Mouse (Mus musculus): ENCODE data around the gene Gm10720. TPM values are rescaled to one million over a fixed set of nuclear protein-coding genes. Genes with fewer than 3 reads are reported as not detected.
"Not testable (repeated sequence)": the region's sequence is repeated elsewhere in the genome, so short reads cannot be mapped to it uniquely, and the experiment has no call there.

Gene Gm10720
- polyA plus RNA-seq, 1 experiment from 2014 or later, result not detected

DNA sequence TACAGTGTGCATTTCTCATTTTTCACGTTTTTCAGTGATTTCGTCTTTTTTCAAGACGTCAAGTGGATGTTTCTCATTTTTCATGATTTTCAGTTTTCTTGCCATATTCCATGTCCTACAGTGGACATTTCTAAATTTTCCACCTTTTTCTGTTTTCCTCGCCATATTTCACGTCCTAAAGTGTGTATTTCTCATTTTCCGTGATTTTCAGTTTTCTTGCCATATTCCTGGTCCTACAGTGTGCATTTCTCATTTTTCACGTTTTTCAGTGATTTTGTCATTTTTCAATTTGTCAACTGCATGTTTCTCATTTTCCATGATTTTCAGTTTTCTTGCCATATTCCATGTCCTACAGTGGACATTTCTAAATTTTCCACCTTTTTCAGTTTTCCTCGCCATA lies 18.8 kb downstream of the Gm10720 start, which contains the start of gene Gm17535:
TSS of gene Gm17535 (plus strand) at position 301 of the 400 bp plus-strand sequence.
- not testable (repeated sequence) for H3K4me1 ChIP-seq (ENCODE audit: control insufficient read depth, insufficient read depth, low read length); H3K27ac ChIP-seq (ENCODE audit: low read depth, low read length); H3K9me3 ChIP-seq (replicated peaks; ENCODE audit: control insufficient read depth, low read length); H3K36me3 ChIP-seq (ENCODE audit: control insufficient read depth, insufficient read depth, low read length); H3K4me3 ChIP-seq (ENCODE audit: low read depth, low read length); H3K27me3 ChIP-seq (replicated peaks; ENCODE audit: control insufficient read depth, insufficient read depth, low read length); H3K9ac ChIP-seq (ENCODE audit: low read length); H3K4me2 ChIP-seq (ENCODE audit: low read length); DNase-seq (ENCODE audit: low spot score); ATAC-seq
- WGBS, result no CpG with 5 or more reads among the region's 8 CpGs

DNA sequence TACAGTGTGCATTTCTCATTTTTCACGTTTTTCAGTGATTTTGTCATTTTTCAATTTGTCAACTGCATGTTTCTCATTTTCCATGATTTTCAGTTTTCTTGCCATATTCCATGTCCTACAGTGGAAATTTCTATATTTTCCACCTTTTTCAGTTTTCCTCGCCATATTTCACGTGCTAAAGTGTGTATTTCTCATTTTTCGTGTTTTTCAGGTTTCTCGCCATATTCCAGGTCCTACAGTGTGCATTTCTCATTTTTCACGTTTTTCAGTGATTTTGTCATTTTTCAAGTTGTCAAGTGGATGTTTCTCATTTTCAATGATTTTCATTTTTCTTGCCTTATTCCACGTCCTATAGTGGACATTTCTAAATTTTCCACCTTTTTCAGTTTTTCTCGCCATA lies 21.1 kb downstream of the Gm10720 start, which contains the start of gene Gm10715:
TSS of gene Gm10715 (plus strand) at position 301 of the 400 bp plus-strand sequence.
- H3K36me3 ChIP-seq (ENCODE audit: control insufficient read depth, insufficient read depth, low read length); H3K4me2 ChIP-seq (ENCODE audit: low read length); ATAC-seq; DNase-seq (ENCODE audit: low spot score); H3K4me3 ChIP-seq (ENCODE audit: low read depth, low read length); H3K27me3 ChIP-seq (replicated peaks; ENCODE audit: control insufficient read depth, insufficient read depth, low read length); H3K9me3 ChIP-seq (replicated peaks; ENCODE audit: control insufficient read depth, low read length); H3K9ac ChIP-seq (ENCODE audit: low read length); H3K27ac ChIP-seq (ENCODE audit: low read depth, low read length); H3K4me1 ChIP-seq (ENCODE audit: control insufficient read depth, insufficient read depth, low read length): not testable (repeated sequence)
- WGBS, result 70% methylated on average over 6 of the region's 8 CpGs

DNA sequence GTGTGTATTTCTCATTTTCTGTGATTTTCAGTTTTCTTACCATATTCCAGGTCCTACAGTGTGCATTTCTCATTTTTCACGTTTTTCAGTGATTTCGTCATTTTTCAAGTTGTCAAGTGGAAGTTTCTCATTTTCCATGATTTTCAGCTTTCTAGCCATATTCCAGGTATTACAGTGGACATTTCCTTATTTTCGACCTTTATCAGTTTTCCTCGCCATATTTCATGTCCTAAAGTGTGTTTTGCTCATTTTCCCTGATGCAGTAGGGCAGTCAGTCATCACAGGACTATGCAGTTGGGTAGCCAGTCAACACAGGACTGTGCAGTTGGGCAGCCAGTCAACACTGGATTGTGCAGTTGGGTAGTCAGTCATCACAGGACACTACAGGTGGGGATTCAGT lies 22.7 kb downstream of the Gm10720 start:
- not testable (repeated sequence) for ATAC-seq
- 73% methylated on average over 4 of the region's 4 CpGs for WGBS

More for the DNA sequence above, 22.7 kb downstream of the Gm10720 start:
- H3K9ac ChIP-seq (ENCODE audit: low read length); H3K36me3 ChIP-seq (ENCODE audit: control insufficient read depth, insufficient read depth, low read length); H3K27ac ChIP-seq (ENCODE audit: low read depth, low read length); H3K4me3 ChIP-seq (ENCODE audit: low read depth, low read length); H3K9me3 ChIP-seq (replicated peaks; ENCODE audit: control insufficient read depth, low read length); DNase-seq (ENCODE audit: low spot score); H3K4me1 ChIP-seq (ENCODE audit: control insufficient read depth, insufficient read depth, low read length); H3K4me2 ChIP-seq (ENCODE audit: low read length); H3K27me3 ChIP-seq (replicated peaks; ENCODE audit: control insufficient read depth, insufficient read depth, low read length): not testable (repeated sequence)

Small RNA genes lying within 50 kb of the gene (microRNA-seq; reads per million reads assigned to microRNA genes)
- gene Mir101c, result not detected

Other genes starting within 250 kb of the Gm10720 start
- not detected in 2 replicates for gene Gm10722, start 14.7 kb upstream of the Gm10720 start, polyA plus RNA-seq (2014; fragmentation: Nextera tagmentation; extraction: Ambion mirVana)
- not detected in 2 replicates for gene Gm11168, start 12.3 kb upstream of the Gm10720 start, polyA plus RNA-seq (2014; fragmentation: Nextera tagmentation; extraction: Ambion mirVana)
- not detected in 2 replicates for gene Gm10721, start 2.5 kb upstream of the Gm10720 start, polyA plus RNA-seq (2014; fragmentation: Nextera tagmentation; extraction: Ambion mirVana)
- not detected in 2 replicates for gene Gm10719, start 1.8 kb downstream of the Gm10720 start, polyA plus RNA-seq (2014; fragmentation: Nextera tagmentation; extraction: Ambion mirVana)
- gene Gm10718, start 7.9 kb downstream of the Gm10720 start, polyA plus RNA-seq (2014; fragmentation: Nextera tagmentation; extraction: Ambion mirVana), result not detected in 2 replicates
- not detected in 2 replicates for gene Gm10717, start 9.8 kb downstream of the Gm10720 start, polyA plus RNA-seq (2014; fragmentation: Nextera tagmentation; extraction: Ambion mirVana)
- gene Gm17535, start 18.9 kb downstream of the Gm10720 start, polyA plus RNA-seq (2014; fragmentation: Nextera tagmentation; extraction: Ambion mirVana), result not detected in 2 replicates
- not detected in 2 replicates for gene Gm10715, start 21.2 kb downstream of the Gm10720 start, polyA plus RNA-seq (2014; fragmentation: Nextera tagmentation; extraction: Ambion mirVana)